Mouse (Mus musculus): ENCODE results near the gene Kif1c. TPM values are rescaled to one million over a fixed set of nuclear protein-coding genes. Genes with fewer than 3 reads are reported as not detected.
A peak's percentile ranks its signal among the peaks of the same experiment; 100 is the strongest.

The Kif1c gene
- total RNA-seq, 4 experiments from 2014 or later, result 605 to 698 (median 679) TPM

GRCm38 (mm10) chr11:70689578-70689977 is 10.8 kb upstream of the Kif1c start:
- no peak for DNase-seq (ENCODE audit: low spot score in 2 of 2)

- no peak for DNase-seq (ENCODE audit: low spot score in 2 of 2)
Measured at GRCm38 (mm10) chr11:70693504-70693903, 6.8 kb upstream of the Kif1c start.

DNA sequence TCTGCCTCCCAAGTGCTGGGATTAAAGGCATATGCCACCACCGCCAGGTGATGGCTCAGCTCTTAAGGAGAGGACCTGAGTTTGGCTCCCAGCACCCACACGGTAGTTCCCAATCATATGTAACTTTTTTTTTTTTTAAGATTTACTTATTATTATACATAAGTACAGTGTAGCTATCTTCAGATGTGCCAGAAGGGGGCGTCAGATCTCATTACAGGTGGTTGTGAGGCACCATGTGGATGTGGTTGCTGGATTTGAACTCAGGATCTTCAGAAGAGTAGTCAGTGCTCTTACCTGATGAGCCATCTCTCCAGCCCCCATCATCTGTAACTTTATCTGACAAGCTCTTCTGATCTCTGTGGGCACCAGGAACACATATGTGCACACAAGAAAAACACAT is 3.0 kb upstream of the Kif1c start:
- no peak for DNase-seq (ENCODE audit: low spot score in 2 of 2)

DNA sequence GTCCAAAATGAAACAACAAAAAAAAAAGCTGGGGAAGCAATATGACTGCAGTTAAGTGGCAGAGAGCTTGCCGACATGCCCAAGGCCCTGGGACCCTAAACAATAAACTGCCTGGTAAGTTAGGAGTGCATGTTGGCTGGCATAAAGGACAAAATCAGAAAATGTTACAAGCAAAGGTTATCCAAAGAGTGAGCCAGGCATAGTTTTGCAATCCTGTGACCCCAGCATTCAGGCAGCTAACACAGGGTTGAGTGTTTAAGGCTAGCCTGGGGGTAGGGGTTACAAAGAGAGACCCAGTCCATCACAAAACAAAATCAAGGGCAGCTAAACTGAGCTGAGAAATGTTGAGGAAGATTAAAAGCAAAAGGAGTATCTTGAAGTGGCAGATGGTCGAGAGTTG is 1.3 kb upstream of the Kif1c start:
- DNase-seq (ENCODE audit: low spot score in 2 of 2), result no peak

GRCm38 (mm10) chr11:70700613-70701012 is 265 bp downstream of the Kif1c start:
- DNase-seq (ENCODE audit: low spot score in 2 of 2), result peak; percentile 87 to 92

- no peak for DNase-seq (ENCODE audit: low spot score in 2 of 2)
Measured at GRCm38 (mm10) chr11:70701221-70701955, 1.0 kb downstream of the Kif1c start.

- no peak for DNase-seq (ENCODE audit: low spot score in 2 of 2)
Measured at GRCm38 (mm10) chr11:70701984-70702733, 1.8 kb downstream of the Kif1c start.

DNA sequence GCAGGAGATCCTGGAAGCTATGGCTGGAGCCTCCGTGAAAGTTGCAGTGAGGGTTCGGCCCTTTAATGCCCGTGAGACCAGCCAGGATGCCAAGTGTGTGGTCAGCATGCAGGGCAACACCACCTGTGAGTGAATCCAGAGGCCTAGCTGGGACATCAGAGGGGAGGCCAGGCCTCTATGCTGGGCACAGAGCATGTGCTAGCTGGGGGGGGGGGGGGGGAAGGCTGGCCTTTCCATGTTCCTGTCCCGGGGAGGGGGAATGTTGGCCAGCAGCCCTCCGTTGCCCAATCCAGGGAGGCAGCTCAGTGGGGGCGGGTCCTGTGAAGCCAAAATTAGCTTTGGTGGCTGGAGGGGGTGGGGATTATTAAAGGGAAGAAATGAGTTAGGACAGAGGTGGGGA is 2.4 kb downstream of the Kif1c start:
- DNase-seq (ENCODE audit: low spot score in 2 of 2), result peak; percentile 79 to 89

- DNase-seq (ENCODE audit: low spot score in 2 of 2), result no peak
Measured at GRCm38 (mm10) chr11:70706127-70706526, 5.8 kb downstream of the Kif1c start.

DNA sequence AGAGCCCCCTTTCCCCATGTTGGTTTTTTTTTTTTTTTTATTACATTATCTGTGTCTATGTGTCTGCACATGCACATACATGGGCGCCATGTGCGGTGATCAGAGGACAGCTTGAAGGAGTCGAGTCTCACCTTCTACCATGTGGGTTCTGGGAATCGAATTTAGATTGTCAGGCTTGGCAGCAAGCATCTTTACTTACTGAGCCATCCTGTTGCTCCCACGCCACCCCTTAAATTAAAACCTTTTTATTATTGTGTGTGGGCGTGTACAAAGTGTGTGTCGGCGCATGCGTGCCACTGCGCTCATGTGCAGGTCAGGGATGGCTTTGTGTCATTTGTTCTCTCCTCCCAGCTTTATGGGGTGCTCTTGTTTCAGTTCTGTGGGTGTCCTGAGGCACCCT is 10.7 kb downstream of the Kif1c start:
- no peak for DNase-seq (ENCODE audit: low spot score in 2 of 2)

DNA sequence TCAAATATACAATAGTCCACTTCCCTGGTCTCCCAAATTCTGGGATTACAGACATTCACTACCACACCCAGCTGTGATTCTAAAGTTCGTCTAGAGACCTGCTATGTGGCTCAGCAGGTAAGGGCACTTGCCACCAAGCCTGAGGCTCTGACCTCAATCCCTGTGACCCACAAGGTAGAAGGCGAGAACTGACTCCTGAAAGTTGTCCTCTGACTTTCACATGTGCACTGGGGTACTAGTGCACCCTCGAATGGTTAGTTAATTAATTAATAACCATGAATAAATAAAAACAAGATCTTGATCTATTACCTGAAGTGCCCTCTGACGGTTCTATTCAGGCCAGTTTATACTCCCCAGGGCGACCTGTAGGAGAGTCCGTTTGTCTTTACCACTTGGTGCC is 12.9 kb downstream of the Kif1c start:
- no peak for DNase-seq (ENCODE audit: low spot score in 2 of 2)

GRCm38 (mm10) chr11:70715832-70716231 is 15.5 kb downstream of the Kif1c start:
- no peak for DNase-seq (ENCODE audit: low spot score in 2 of 2)

DNA sequence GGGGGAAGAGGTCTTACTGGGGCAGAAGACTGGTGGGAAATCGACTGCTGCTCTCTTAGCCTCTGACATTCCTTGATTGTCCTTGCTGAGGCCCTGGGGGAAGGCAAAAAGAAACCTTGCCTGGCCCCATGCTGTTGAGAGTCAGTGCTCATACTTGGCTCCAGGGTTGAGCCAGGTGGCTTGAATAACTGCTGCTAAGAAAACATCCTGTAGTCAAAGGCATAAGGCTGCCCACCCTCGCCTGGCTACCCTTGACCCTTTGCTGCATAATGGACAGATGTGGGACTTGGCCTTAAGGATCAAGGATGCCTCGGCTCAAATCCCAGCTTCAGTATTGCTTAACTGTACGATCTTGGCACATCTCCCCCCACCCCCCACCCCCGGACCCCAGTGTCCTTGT is 18.1 kb downstream of the Kif1c start:
- DNase-seq (ENCODE audit: low spot score in 2 of 2), result no peak

- no peak for DNase-seq (ENCODE audit: low spot score in 2 of 2)
Measured at GRCm38 (mm10) chr11:70720567-70720966, 20.2 kb downstream of the Kif1c start.

- DNase-seq (ENCODE audit: low spot score in 2 of 2), result no peak
Measured at GRCm38 (mm10) chr11:70721072-70721471, 20.7 kb downstream of the Kif1c start.

DNA sequence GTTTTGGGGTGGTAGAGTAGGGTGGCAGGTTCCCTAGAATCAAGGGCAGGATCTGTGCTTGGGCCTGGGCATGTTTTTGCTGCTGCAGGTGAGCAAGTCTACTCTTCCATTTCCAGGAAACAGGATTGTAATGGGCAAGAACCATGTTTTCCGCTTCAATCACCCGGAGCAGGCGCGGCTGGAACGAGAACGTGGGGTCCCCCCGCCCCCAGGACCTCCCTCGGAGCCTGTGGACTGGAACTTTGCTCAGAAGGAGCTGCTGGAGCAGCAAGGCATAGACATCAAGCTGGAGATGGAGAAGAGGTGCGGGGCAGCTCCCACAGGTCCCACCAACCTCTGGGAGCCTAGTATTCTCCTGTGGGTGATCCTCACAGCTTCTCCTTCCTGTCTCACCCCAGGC is 24.4 kb downstream of the Kif1c start:
- no peak for DNase-seq (ENCODE audit: low spot score in 2 of 2)

GRCm38 (mm10) chr11:70726585-70726984 is 26.2 kb downstream of the Kif1c start:
- no peak for DNase-seq (ENCODE audit: low spot score in 2 of 2)

DNA sequence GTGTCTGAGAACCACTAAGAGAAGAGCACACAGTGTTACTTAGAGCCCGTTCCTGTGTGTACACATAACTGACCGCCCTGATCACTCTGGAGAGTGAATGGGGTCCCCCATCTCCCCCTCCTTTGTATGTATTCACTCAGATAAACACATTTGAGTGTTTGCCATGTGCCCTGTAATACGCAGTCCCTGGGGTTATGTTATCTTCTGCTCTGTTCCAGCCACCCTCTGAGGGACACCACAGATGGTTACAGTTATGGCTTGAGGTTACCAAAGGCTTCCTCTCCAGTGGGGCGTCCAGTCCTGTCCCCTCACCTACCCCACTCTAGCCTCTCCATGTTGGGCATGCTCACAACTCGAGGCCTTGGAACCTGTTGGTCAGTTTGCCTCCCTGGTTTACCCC is 27.0 kb downstream of the Kif1c start:
- DNase-seq (ENCODE audit: low spot score in 2 of 2), result no peak

GRCm38 (mm10) chr11:70730427-70731038 is 30.2 kb downstream of the Kif1c start:
- DNase-seq (ENCODE audit: low spot score in 2 of 2), result no peak

- DNase-seq (ENCODE audit: low spot score in 2 of 2), result no peak
Measured at GRCm38 (mm10) chr11:70731178-70731577, 30.8 kb downstream of the Kif1c start.

DNA sequence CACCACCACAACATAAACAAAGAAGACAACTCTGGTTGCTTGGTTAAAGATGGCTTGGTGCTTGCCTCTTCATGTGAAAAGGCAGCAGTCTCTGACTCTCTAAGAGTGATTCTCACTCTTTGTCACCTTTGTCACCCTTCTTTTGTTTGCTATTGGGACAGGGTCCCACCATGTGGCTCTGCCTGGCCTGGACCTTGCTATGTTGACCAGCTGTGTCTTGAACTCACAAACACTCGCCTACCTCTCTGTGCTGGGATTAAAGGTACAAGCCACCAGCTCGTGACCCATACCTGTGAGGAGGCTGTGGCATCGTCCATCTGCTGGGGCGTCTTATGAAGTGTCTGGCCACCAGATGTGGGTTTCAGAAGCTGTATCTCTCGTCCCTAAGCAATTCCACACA is 32.9 kb downstream of the Kif1c start:
- no peak for DNase-seq (ENCODE audit: low spot score in 2 of 2)

GRCm38 (mm10) chr11:70737749-70738148 is 37.4 kb downstream of the Kif1c start:
- DNase-seq (ENCODE audit: low spot score in 2 of 2), result no peak

DNA sequence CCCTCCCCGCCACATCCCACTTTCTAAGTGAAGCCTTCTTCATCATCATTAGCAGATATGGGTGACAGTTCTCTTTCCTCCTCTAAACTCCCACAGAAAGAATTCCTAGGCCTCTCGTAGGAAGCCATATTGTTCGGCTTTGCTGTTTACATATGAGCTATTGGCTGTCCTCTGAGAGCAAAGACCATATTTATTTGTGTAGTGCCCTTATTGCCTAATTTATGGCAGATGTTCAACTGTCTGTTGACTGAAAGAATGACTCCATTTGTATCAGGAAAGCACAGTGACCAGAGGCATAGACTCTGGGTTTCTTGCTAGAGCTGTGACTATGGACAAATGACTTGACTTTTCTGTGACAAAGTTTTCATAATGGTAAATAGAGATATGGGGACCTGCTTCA is 41.3 kb downstream of the Kif1c start:
- no peak for DNase-seq (ENCODE audit: low spot score in 2 of 2)
